Mouse (Mus musculus) cortical plate, adult 2 months (tissue): ENCODE data around the gene Ckap2l.

Experiments used
- CTCF ChIP-seq: fragments of 200-500 bp; IDR thresholded peaks from 2 replicates; pipeline ENCODE4 v1.5.1; 2011; ENCODE audit warnings: mild to moderate bottlenecking, control low read depth, low read length; ENCODE audit not compliant: insufficient read depth; ENCODE audit errors: extremely low read depth
- POLR2A ChIP-seq: fragments of 200-500 bp; IDR thresholded peaks from 2 replicates; pipeline ENCODE4 v1.6.1; 2011; ENCODE audit warnings: mild to moderate bottlenecking, low read length, control low read depth; ENCODE audit not compliant: insufficient read depth; ENCODE audit errors: extremely low read depth

- TF ChIP-seq POLR2A (no peak), CTCF (no peak)
Measured at GRCm38 (mm10) chr2:129233803-129234477, 63.1 kb downstream of the Ckap2l start.
